In genomic region chr2:153242156-153242555, GRCm38 (mm10) we compare ENCODE assay signal across 8 mouse cellular contexts. TPM values are rescaled to one million over a fixed set of nuclear protein-coding genes. Genes with fewer than 3 reads are reported as not detected.
DNase-seq lines count a peak whose midpoint lies in the region; ATAC-seq and TF ChIP-seq lines count a peak whose summit lies in the region.

No protein-coding gene starts in this region.

- no peaks in the 10 kb centered on the region for H3K27me3 ChIP-seq in kidney, embryonic 14.5 days (ENCODE audit: control insufficient read depth, insufficient read depth, low read length)
- no peaks in the 10 kb centered on the region for H3K27me3 ChIP-seq in hindbrain, embryonic 14.5 days (ENCODE audit: control insufficient read depth, insufficient read depth, low read length)
- no peaks in the 10 kb centered on the region for H3K27me3 ChIP-seq in midbrain, embryonic 16.5 days (ENCODE audit: control insufficient read depth, insufficient read depth, low read depth, low read length)

- no peak for ATAC-seq in kidney, embryonic 14.5 days (ENCODE audit: low FRiP score, low TSS enrichment)
- no peak for ATAC-seq in hindbrain, embryonic 14.5 days (ENCODE audit: low FRiP score)
- ATAC-seq in midbrain, embryonic 16.5 days: no peak

- DNase-seq in kidney, adult 11 months: no peak
- DNase-seq in hindbrain, embryonic 14.5 days (ENCODE audit: low spot score): no peak
- DNase-seq in gastrocnemius, postnatal 36 days: no peak
- no peak for DNase-seq in layer of hippocampus, postnatal 25 days (ENCODE audit: extremely low spot score in 1 of 2, low spot score in 1 of 2)
- DNase-seq in lung, adult 2 months: no peak

- peaks cover 27% of the 10 kb centered on the region for H3K36me3 ChIP-seq in kidney, embryonic 14.5 days (ENCODE audit: control insufficient read depth, insufficient read depth, low read length)
- H3K36me3 ChIP-seq in hindbrain, embryonic 14.5 days (replicated peaks; ENCODE audit: control insufficient read depth, insufficient read depth): peaks cover 14% of the 10 kb centered on the region; the same call in 1 of the 2 replicates
- H3K36me3 ChIP-seq in midbrain, embryonic 16.5 days (ENCODE audit: control insufficient read depth, insufficient read depth, low read length): no peaks in the 10 kb centered on the region; the same call in 1 of the 2 replicates

- no peak for TF ChIP-seq CTCF in bone marrow macrophage, adult 2 months (IDR thresholded peaks at IDR 0.05; ENCODE audit: low read depth, low read length)
- no peak for TF ChIP-seq CTCF in lung, adult 2 months (IDR thresholded peaks at IDR 0.05; ENCODE audit: insufficient read depth, low read length)

- H3K9me3 ChIP-seq in kidney, embryonic 14.5 days (ENCODE audit: control insufficient read depth, low read length): no peaks in the 10 kb centered on the region
- H3K9me3 ChIP-seq in hindbrain, embryonic 14.5 days (ENCODE audit: control insufficient read depth, low read length): no peaks in the 10 kb centered on the region
- H3K9me3 ChIP-seq in midbrain, embryonic 16.5 days (replicated peaks; ENCODE audit: control insufficient read depth, low read length, poor library complexity, severe bottlenecking): no peaks in the 10 kb centered on the region

- H3K9ac ChIP-seq in kidney, embryonic 14.5 days (ENCODE audit: low read depth, low read length): peak overlapping the region; percentile 91
- peak overlapping the region; percentile 98 for H3K9ac ChIP-seq in hindbrain, embryonic 14.5 days
- H3K9ac ChIP-seq in midbrain, embryonic 16.5 days (ENCODE audit: low read depth, low read length): peak overlapping the region; percentile 97

- H3K4me1 ChIP-seq in kidney, embryonic 14.5 days (ENCODE audit: control insufficient read depth, insufficient read depth, low read length): peaks cover 27% of the 10 kb centered on the region
- peaks cover 28% of the 10 kb centered on the region for H3K4me1 ChIP-seq in bone marrow macrophage, adult 2 months (ENCODE audit: control insufficient read depth, insufficient read depth, low read length)
- H3K4me1 ChIP-seq in hindbrain, embryonic 14.5 days (replicated peaks; ENCODE audit: control insufficient read depth, insufficient read depth, low read length): peaks cover 35% of the 10 kb centered on the region
- H3K4me1 ChIP-seq in midbrain, embryonic 16.5 days (ENCODE audit: control insufficient read depth, insufficient read depth, low read length): peaks cover 37% of the 10 kb centered on the region
- peaks cover 10% of the 10 kb centered on the region for H3K4me1 ChIP-seq in lung, adult 2 months (ENCODE audit: control insufficient read depth, insufficient read depth, low read length)

- no peak overlapping the region for H3K27ac ChIP-seq in kidney, embryonic 14.5 days (ENCODE audit: low read depth, low read length)
- H3K27ac ChIP-seq in bone marrow macrophage, adult 2 months (ENCODE audit: insufficient read depth, low read depth, low read length): no peak overlapping the region
- H3K27ac ChIP-seq in hindbrain, embryonic 14.5 days: peak overlapping the region; percentile 83; the same call in 1 of the 2 replicates
- peak overlapping the region; percentile 84 for H3K27ac ChIP-seq in midbrain, embryonic 16.5 days (ENCODE audit: low read length)

- 58% methylated on average over 6 of the region's 6 CpGs for WGBS in kidney, embryonic 14.5 days
- WGBS in hindbrain, embryonic 14.5 days: 69% methylated on average over 6 of the region's 6 CpGs
- WGBS in midbrain, embryonic 16.5 days: 69% methylated on average over 6 of the region's 6 CpGs
- WGBS in lung, adult 2 months: 50% methylated on average over 6 of the region's 6 CpGs

- peak overlapping the region; percentile 79 for H3K4me3 ChIP-seq in kidney, embryonic 14.5 days (ENCODE audit: low read length)
- peak overlapping the region; percentile 97 for H3K4me3 ChIP-seq in bone marrow macrophage, adult 2 months (ENCODE audit: insufficient read depth, low read length)
- H3K4me3 ChIP-seq in hindbrain, embryonic 14.5 days (replicated peaks; ENCODE audit: low read length): peak overlapping the region; percentile 94
- peak overlapping the region; percentile 92 for H3K4me3 ChIP-seq in midbrain, embryonic 16.5 days (ENCODE audit: low read depth, low read length)
- H3K4me3 ChIP-seq in lung, adult 2 months (replicated peaks; ENCODE audit: extremely low read depth, low read depth, low read length): no peak overlapping the region

- peak overlapping the region; percentile 91 for H3K4me2 ChIP-seq in kidney, embryonic 14.5 days (replicated peaks; ENCODE audit: low read depth, low read length)
- H3K4me2 ChIP-seq in hindbrain, embryonic 14.5 days (replicated peaks): peak overlapping the region; percentile 90
- H3K4me2 ChIP-seq in midbrain, embryonic 16.5 days (ENCODE audit: low read length): peak overlapping the region; percentile 61

- intact Hi-C loops in gastrocnemius, postnatal 36 days (cut with DNase I): loop anchor here (5.0 kb wide), 2 partner anchors 50 to 95 kb away; partner anchors contain the start of gene Kif3b

- TF ChIP-seq POLR2A in bone marrow macrophage, adult 2 months (IDR thresholded peaks at IDR 0.05; ENCODE audit: borderline replicate concordance, low read depth, low read length): no peak
- TF ChIP-seq POLR2A in lung, adult 2 months (IDR thresholded peaks at IDR 0.05; ENCODE audit: borderline replicate concordance, extremely low read depth, low read depth, low read length): no peak

RNA-seq across cellular contexts. Expression of gene Pofut1, which starts 0.8 kb away (rescaled TPM):
- 9.0 and 10.5 TPM in 2 replicates for polyA plus RNA-seq in kidney, embryonic 14.5 days (2014; fragmentation: Nextera tagmentation; extraction: Ambion mirVana)
- 27.5 and 28.0 TPM in 2 replicates for polyA plus RNA-seq in bone marrow macrophage, adult 2 months (2012; ENCODE audit: insufficient read depth, insufficient read length, missing spikeins)
- 5.3 and 6.3 TPM in 2 replicates for polyA plus RNA-seq in hindbrain, embryonic 14.5 days (2014; fragmentation: Nextera tagmentation; extraction: Ambion mirVana)
- polyA plus RNA-seq in midbrain, embryonic 16.5 days (2015; fragmentation: Nextera tagmentation; extraction: Ambion mirVana): 5.2 and 6.4 TPM in 2 replicates
- 1 to 10 TPM; 9.5 to 9.9 TPM for total RNA-seq in gastrocnemius, postnatal 36 days (2021)
- total RNA-seq in layer of hippocampus, postnatal 25 days (2021): 10 to 100 TPM; 14.3 to 21.1 TPM
- polyA plus RNA-seq in lung, adult 2 months (2012; rRNA removed): 24.3 and 25.5 TPM in 2 replicates

RNA-seq across cellular contexts. Expression of gene Plagl2, which starts 0.9 kb away (rescaled TPM):
- 17.6 and 26.2 TPM in 2 replicates for polyA plus RNA-seq in kidney, embryonic 14.5 days (2014; fragmentation: Nextera tagmentation; extraction: Ambion mirVana)
- polyA plus RNA-seq in bone marrow macrophage, adult 2 months (2012; ENCODE audit: insufficient read depth, insufficient read length, missing spikeins): 45.0 and 48.5 TPM in 2 replicates
- polyA plus RNA-seq in hindbrain, embryonic 14.5 days (2014; fragmentation: Nextera tagmentation; extraction: Ambion mirVana): 6.4 and 8.7 TPM in 2 replicates
- polyA plus RNA-seq in midbrain, embryonic 16.5 days (2015; fragmentation: Nextera tagmentation; extraction: Ambion mirVana): 5.2 and 5.4 TPM in 2 replicates
- 1 to 10 TPM; 2.2 to 3.2 TPM for total RNA-seq in gastrocnemius, postnatal 36 days (2021)
- 1 to 10 TPM; 4.6 to 5.4 TPM for total RNA-seq in layer of hippocampus, postnatal 25 days (2021)
- 7.8 and 12.4 TPM in 2 replicates for polyA plus RNA-seq in lung, adult 2 months (2012; rRNA removed)

RNA-seq across cellular contexts. Expression of gene Tspyl3, which starts 16.9 kb away (rescaled TPM):
- polyA plus RNA-seq in kidney, embryonic 14.5 days (2014; fragmentation: Nextera tagmentation; extraction: Ambion mirVana): 5.4 and 9.6 TPM in 2 replicates
- 10.2 and 10.6 TPM in 2 replicates for polyA plus RNA-seq in bone marrow macrophage, adult 2 months (2012; ENCODE audit: insufficient read depth, insufficient read length, missing spikeins)
- 31.7 and 34.1 TPM in 2 replicates for polyA plus RNA-seq in hindbrain, embryonic 14.5 days (2014; fragmentation: Nextera tagmentation; extraction: Ambion mirVana)
- 50.3 and 57.1 TPM in 2 replicates for polyA plus RNA-seq in midbrain, embryonic 16.5 days (2015; fragmentation: Nextera tagmentation; extraction: Ambion mirVana)
- under 1 TPM; 0.32 to 0.51 TPM for total RNA-seq in gastrocnemius, postnatal 36 days (2021)
- total RNA-seq in layer of hippocampus, postnatal 25 days (2021): 10 to 100 TPM; 22.0 to 26.2 TPM
- 6.0 and 9.3 TPM in 2 replicates for polyA plus RNA-seq in lung, adult 2 months (2012; rRNA removed)

RNA-seq across cellular contexts. Expression of gene Kif3b, which starts 49.1 kb away (rescaled TPM):
- polyA plus RNA-seq in kidney, embryonic 14.5 days (2014; fragmentation: Nextera tagmentation; extraction: Ambion mirVana): 4.4 and 5.6 TPM in 2 replicates
- 33.0 and 38.6 TPM in 2 replicates for polyA plus RNA-seq in bone marrow macrophage, adult 2 months (2012; ENCODE audit: insufficient read depth, insufficient read length, missing spikeins)
- 17.3 and 21.2 TPM in 2 replicates for polyA plus RNA-seq in hindbrain, embryonic 14.5 days (2014; fragmentation: Nextera tagmentation; extraction: Ambion mirVana)
- 25.8 and 26.9 TPM in 2 replicates for polyA plus RNA-seq in midbrain, embryonic 16.5 days (2015; fragmentation: Nextera tagmentation; extraction: Ambion mirVana)
- 1 to 10 TPM; 2.8 to 3.5 TPM for total RNA-seq in gastrocnemius, postnatal 36 days (2021)
- 10 to 100 TPM; 55.1 to 56.1 TPM for total RNA-seq in layer of hippocampus, postnatal 25 days (2021)
- 6.4 and 10.8 TPM in 2 replicates for polyA plus RNA-seq in lung, adult 2 months (2012; rRNA removed)

Comparison
In these comparisons a context has a peak if more than half of its experiments do, and no peak if none do; other contexts are left out.
1. H3K27ac ChIP-seq: peak in hindbrain, embryonic 14.5 days (single experiment) and midbrain, embryonic 16.5 days (single experiment); none in kidney, embryonic 14.5 days (single experiment) and bone marrow macrophage, adult 2 months (single experiment).
2. Peak in every context shown above with its lines, with median percentiles within 50 percentile points of each other: H3K4me2 ChIP-seq and H3K9ac ChIP-seq.